Mouse (Mus musculus) MN1 (cell line): ENCODE results near the gene C8a.

Experiments
- DNase-seq: peaks from one replicate; pipeline ENCODE4 v3.0.0-alpha.2; 2016; ENCODE audit warnings: low spot score

The C8a gene

DNA sequence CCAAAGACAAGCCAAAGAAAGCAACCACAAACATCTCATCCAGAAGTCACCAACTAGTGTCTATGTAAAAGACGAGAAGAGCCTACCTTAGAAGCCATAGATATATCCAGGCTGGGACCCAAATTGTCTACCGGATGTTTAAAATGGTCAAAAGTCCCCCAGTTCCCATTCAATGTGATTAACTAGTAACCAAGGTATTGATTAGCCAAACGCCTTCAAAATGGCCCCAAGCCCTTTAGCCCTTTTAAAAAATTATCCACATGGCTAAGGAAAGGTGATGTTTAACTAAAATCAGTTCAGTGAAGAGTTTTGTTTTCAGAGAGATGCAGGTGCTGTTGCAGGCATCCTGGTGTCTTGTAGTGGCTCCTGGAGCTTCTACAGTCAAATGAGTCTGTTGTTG, at the start of gene C8a:
C8a (minus strand) TSS at position 76 of the 400 bp plus-strand sequence.
- no peak for DNase-seq

DNA sequence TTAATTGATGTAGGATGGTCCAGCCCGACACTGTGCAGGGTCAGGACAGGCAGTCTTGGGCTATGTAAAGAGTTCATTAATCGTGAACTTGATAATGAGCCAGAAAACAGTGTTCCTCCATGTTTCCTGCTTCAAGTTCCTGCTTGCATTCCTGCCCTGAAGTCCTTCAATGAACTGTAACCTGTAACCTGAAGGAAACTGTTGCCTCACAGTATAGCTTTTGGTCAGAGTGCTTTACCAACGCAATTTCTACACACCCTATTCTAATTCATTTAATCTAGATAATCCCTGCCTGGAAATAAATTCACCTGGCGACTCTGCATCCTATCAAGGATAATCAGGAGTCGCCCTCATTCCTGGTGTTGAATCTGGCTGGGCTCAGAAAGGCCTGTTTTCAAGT, 49.2 kb upstream of the C8a start:
- no peak for DNase-seq

DNA sequence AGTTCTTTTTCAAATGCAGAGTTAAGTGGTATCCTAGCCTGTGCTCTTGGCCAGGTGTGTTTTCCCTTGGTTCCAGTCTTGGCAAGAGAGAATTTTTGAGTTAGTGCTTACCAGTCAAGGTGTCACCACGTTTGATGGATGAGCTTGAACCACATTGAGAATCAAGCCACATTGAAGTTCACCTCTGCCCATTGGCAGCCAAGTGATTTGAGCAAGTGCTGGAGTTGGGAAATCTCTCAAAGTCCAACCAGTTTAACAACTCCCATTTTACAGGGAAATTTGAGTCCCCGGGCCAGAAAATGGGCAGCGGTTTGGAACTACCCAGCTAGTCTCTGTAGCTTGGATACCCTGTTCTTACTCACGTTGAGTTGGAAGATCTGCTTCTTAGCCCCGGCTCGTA, 41.8 kb upstream of the C8a start:
- no peak for DNase-seq

DNA sequence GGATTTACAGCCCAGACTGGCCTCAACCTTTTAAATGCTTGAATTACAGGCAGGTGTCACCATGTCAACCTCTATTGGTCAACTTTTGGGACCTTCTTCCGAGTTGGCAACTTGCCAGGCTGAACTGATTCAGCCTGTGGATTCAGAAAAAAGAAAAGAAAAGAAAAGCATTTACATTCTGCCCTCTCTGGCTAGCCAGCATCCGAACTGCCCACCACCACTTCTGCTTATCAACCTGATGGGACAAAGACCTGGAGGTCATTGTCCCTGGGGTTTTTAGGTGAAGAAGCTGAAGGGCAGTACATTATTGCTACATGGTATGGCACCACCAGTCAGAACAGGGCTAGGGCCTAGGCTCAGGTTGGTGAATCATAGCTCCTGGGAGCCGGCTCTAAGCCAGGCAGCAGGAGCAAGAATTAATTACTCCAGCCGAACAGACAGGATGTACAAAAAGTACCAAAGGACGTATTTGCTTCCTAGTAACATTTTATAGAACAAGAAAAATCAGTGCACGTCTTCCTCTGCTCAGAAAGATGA, 38.6 kb upstream of the C8a start:
- no peak for DNase-seq

DNA sequence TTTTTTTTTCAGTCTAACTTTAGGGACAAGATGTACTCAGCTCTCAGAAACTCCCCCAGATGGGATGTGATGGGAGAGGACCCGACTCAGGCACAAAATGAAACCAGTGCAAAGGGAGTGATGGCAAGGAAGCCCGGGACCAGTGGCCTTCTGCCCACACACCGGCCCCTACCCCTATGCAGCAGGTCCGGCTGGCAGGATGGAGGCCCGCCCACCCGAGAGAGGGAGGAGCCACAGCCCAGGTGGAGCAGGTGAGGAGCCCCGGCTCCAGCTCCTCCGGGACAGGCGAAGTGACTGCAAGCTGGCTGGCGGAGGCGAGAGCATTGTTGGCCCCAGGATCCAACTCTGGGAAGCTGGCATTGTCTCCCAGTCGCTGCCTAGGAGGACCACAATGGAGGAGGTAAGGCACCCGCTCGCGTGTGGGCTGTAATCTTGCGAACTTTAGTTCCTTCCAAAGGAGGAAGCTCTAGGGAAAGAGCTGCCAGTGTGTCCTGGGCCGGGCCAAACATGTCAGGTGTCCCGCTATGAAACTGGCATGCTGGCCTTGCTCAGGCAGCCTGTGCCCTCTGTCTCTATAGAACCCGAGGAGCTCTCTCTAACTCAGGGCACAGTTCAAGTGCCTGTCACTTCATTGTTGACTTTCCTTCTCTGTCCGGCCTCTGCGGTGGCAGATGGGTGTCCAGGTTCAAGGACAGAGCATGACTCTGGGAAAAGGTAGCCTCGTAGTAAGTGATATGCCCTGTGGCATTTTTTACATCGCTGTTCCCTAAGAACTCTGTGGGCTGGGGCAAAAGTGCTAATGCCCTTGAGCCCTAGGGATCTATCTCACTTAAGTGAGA, 37.3 kb upstream of the C8a start, which contains the start of gene Fyb2:
Fyb2 (plus strand) TSS at position 166 of the 839 bp plus-strand sequence.
- no peak for DNase-seq

DNA sequence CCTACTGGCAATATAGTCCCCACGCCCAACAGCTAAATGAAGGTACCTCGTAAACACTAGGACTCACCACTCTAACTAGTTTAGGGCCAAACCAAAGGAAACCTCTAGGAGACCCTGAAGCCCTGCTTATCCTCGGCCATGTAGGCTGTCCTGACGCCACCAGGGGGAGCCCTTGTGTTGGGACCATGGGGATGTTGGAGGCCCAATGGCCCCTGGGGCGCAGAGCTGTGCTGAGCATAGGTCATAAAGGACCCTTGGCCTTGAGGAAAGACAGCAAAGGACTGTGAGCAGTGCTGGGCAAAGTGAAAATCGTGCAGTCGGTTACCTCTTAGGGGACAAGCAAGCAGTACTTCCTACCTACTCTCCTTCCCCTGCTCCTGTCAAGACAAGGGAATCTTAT, 35.5 kb upstream of the C8a start:
- DNase-seq = no peak

DNA sequence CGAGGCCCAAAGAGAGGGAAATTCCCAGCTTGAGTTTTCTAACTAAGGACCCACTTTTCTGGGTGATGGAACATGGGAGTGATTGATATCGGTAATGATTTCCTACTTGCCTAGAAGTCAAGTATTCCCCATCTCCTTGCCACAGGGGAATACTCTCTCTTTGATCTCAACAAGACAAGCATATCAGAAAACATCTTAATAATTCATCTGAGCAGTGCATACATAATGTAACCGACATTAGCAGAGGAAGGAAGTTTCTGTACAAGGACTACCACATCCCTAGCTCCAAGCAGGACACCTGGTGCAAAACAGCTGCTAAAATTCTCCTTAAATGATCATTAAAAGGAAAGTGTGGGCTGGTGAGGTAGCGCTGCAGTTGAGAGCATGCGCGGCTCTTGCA, 28.9 kb upstream of the C8a start:
- no peak for DNase-seq

DNA sequence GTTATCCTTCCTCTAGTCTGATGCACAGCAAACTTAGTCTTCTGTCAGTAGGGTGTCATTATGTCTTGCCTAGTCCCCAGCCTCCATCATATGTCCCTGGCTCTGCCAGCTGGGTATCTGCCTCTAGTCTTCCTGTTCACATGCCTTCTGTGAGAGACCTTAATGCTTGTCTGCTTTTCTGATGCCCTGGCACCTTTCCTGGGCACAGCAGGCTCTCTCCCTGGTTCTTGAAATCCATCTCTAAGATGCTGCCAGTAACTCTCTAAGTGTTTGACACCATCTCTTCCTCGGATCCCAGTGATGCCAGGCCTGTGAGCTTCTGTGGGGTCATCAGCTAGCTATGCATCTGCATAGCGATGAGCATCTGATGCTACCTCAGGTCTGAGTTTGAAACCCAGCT, 26.6 kb upstream of the C8a start:
- DNase-seq = no peak

DNA sequence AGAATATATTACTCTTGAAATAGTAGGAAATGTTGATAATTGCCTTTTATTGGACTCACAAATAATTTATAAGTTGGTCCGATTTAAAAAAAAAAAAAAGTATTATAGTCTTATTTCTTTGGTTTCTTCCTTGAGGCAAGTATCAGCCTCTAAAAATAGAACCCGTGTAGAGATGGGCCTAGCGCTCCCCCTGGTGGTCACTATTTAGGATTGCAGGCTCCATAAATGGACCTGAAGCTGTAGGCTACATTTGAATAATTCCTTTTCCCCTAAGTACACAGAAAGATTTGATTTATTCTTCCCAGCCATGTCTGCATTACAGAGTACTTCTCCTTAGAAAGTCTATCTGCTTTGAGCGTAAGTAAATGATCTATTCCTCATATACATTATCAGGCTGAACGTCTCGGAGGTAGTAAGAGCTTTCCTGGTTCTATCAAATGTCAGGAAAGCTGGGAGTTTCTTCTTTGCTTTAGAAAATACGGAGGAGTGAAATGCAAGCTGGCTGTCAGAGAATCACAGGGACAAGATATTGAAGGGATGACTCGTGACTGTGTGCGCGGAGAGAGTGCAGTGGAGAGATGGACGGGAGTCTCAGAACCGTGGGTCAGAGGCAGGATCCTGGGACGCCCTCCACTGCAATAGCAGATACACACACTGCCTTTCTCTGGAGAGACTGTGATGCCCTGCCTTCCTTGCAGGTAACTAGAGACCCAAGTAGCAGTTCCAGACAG, 18.0 kb upstream of the C8a start:
- peak; percentile 47 for DNase-seq

DNA sequence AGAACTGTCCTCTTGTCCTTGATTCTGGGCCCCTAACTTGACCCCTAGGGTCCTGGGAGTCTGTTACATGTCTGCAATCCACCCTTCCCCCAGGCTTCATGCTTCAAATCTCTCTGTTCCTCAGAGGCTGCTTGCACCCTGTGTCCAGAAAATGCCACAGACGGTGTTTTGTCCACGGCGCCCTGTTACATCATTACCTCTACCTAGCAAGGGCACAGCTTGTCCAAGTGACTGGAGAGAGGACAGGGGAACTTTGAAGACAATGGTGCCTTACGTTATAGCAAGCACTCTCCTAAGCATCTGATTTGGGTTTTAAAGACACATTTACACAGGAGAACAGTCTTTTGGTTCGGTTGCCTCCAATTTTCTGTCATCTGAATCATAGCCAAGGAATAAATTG, 17.4 kb upstream of the C8a start:
- no peak for DNase-seq

DNA sequence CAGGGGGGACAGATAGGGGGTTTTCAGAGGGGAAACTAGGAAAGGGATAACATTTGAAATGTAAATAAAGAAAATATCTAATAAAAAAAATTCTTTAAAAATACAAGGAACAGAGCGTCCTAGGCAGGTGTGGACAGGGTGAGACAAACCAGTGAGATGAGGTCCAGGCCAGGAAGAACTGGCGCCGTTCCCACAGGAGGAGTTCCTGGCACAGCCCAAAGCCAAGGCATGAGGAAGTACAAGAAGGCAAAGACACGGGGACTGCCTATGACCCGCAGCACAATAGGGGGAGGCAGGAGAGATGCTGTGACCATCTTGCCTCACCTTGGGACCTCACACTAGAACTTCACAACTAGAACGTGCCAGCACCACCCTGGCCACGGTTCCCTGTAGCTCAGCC, 15.5 kb upstream of the C8a start:
- DNase-seq = peak; percentile 10

DNA sequence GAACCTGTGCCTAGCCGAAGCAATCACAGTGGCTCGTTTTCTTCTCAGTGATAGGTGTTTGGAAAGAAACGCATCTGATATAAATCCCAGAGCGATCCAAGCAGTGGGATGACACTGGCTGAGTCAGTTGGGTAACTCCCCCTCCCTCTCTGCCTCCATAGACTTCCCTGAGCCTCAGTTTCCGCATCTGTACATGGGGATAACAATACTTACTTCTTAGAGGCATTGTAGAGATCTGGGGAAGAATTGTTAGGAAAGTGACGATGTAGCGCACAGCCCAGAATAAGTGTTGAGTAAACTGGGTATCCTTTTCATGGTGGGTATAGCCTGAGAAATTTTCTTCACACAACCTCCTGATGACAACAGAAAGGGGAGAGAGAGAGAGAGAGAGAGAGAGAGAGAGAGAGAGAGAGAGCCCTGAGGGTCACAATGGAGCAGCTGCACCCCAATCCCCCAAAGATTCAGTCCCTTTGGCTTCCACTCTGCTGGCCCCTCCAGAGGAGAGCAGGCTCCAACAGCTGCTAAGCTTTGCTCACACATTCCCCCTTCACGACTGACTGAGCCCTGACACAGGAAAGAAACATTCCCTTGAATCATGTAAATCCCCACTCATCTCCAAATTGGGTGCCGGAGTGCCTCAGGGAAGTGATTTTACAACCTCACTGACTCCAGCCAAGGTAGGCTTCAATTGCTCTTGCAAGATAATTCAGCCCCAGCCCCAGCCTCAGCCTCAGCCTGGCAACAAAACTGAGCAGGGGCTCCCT, 12.5 kb upstream of the C8a start:
- DNase-seq = no peak

DNA sequence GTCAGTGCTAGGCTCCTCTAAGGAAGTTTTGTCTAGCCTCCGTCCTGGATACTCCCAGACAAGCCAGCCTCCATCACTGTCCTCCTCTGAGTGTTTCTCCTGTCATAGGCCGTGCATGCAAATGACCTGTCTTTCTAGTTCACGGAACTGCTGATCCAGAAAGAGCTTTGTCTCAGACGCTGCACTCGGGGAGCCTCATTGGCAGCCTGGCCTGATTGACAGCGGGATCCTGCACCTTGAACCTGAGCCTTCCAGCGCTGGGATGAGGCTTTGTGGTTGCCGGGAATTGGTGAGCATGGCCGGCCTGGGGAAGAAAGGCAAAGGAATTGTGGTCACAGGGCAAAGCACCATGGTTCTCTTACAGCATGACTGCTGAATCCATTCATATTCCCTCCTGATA, 11.3 kb upstream of the C8a start:
- no peak for DNase-seq

DNA sequence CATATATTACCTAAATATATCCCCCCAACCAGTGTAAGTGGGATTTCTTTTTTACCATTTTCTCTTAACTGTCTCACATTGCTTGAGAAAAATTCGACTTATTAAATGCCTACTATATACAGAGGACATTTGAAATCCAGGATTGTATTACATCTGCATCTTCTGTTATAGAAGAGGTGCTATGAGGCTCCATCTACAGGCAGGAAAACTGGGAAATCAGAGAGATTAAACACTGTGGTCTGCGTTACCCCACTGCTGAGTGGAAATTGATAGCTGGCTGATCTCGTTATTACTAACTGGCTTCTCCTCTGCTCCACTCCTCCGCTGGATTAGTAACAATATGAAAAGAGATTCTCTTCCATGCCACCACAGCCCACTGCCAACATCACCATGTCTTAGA, 366 bp downstream of the C8a start:
- DNase-seq = no peak

DNA sequence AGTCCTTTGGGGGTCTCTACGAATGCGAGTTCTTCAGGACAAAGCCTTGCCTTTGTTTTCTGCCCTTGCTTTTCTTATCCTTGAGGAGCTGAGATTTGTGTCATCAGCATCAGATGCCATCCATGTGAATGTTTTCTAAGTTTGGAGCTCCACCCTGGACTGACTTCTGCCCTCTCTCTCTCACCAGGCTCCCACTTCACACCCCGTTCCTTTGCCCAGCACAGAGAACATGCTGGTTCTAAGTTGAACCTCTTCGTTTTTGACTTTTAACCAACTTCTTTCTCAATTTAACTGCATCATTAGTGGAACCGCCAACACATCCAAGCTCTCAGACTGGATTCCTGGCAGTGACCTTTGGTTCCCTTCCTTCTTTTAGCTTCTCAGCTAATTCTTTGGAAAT, 6.0 kb downstream of the C8a start:
- no peak for DNase-seq

DNA sequence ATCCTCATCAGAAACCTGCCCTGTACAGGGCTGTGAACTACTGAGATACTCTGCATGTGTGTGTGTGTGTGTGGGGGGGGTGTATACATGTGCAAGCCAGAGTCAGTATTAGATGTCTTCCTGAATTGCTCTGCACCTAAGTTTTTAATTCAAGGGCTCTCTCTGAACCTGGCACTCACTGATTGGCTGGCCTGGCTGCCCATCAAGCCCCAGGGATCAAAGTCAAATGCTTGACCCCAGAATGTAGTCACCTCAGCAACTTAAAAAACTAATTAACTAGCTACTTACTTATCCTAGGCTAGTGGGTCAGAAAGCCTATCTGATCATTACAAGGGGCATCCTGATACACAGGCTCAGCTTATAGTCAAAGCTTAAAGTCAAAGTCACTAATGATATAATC, 6.6 kb downstream of the C8a start:
- DNase-seq = no peak

DNA sequence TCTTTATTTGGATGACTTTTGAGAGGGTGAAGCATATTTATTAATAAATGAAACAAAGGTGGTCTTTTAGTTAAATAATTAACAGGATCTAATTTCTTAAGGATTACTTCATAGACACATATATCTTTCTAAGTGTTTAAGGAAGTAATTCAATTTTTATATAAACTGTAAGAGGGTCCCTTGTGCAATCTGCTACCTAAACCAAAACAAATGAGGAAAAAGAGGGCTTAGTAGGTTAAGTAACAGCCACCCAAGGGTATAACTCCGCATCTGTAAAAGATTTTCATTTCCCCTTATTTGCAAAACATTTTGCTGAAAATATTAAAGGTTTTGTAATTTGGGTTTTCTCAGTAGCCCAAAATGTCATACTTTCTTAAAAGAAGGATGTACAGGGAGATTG, 11.8 kb downstream of the C8a start:
- DNase-seq = no peak

DNA sequence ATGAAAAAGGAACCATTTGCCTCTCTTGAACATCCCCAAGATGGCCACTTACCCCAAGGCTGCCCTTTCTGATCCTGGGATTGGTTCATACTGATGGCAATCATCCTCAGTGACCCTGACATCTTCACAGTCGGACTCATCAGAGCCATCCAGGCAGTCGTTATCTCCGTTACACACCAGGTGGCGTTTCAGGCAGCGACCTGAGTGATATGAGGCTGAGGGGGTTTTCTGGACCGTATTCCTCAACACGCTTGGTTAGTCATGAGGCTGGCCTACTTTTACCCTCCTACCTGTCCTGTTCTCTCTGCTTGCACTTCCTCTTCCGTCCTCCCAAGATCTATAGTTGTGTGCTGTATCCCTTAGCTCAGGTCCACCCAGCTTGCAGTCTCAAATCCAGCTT, 15.0 kb downstream of the C8a start:
- DNase-seq = no peak

DNA sequence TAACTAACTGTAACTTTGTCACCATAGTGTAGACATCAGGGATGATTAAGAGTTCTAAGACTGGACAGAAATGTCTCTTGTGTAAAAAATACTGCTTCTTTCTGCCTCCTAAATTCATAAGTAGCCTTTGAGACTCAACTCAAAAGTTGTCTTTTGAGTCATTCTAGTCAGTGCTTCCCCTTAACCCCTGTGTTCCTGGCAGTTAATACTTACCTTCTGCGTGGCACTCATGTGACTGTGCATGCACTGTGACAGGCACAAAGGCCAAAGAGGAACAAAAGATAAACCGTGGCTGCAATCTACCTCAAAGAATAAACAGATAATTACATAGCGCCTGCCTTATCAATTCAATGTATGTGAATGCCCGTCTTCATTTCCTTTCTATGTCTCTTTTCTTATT, 18.4 kb downstream of the C8a start:
- DNase-seq = no peak

DNA sequence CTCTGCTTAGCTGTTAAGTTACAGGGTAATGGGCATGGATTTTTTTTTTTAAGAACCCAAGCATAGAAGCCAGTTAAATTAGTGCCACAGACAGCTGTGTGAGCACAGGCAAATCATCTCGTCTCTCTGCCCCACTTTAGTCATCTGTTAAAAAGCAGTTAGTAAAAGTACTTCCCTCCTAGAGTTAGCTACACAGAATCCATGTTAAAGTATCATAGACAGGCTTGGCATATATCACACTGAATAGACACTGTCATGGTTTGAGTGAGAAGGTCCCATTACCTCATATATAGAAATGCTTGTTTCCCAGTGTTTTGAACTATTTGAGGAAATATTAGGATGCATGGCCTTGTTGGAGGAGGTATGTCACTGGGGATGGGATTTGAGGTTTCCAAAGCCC, 19.2 kb downstream of the C8a start, which contains the start of gene Gm17662:
Gm17662 (plus strand) TSS at position 301 of the 400 bp plus-strand sequence.
- DNase-seq = no peak

DNA sequence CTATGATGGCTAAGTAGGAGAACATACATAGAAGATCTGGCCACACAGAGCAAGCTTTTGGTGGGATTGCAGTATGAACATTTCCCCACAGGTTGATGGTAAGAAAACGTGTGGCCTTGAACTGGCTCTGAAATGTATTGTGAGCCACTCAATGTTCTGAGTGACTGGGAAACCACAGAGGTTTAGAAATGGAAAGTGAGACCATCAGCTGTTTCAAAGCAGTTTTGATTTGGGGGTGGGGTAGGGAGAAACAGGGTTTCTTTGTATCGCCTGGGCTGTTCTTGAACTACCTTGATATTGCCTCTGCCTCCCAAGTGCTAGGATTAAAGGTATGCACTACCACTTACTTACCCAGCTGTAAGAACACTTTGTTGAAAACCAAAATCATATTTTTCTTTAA, 21.0 kb downstream of the C8a start:
- no peak for DNase-seq

DNA sequence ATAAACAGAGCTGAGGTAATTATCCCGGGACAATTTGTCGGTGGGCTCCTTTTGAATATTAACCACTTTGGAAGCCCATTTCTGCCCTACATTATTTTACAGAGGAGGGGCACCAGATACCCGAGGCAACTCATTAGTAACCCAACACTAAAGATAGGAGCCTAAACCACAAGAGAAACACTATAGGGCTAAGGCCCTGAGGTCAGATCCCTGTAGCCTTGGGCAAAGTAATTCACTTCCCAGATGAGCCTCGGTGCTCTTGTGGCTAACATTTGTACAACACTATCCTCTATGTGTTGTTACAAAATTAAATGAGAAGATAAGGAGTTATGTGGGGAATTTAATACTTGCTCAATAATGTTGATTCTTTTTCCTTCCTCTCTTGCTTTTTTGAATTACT, 32.7 kb downstream of the C8a start:
- no peak for DNase-seq

DNA sequence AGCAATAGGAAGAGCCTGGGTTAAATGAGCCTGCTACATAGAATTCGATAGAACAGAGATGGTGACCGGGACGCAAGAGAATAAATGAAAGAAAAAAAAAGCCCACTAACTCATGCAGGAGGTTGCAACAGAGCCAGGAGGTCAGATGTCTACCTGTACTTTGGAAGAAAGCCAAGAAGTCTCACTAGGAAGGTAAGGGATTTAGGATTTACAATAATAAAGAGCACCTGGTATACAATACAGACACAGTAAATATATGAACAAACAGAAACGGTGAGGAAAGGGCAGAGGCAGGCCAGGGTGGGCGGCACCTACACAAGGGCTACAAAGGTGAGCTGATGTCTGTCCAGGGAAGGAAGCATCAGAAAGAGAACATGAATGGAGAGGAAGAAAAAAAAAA, 34.0 kb downstream of the C8a start:
- no peak for DNase-seq
